Mouse (Mus musculus) small intestine, adult 2 months (tissue): Measurements from ENCODE around the gene Cul4b.

Source experiments
- CTCF ChIP-seq: fragments of 200-500 bp; IDR thresholded peaks from 2 replicates; pipeline ENCODE4 v1.5.1; 2012; ENCODE audit warnings: low read depth, mild to moderate bottlenecking, control low read depth, inconsistent platforms, low read length, moderate library complexity, mixed read lengths; ENCODE audit not compliant: insufficient replicate concordance, insufficient read length; ENCODE audit errors: extremely low read depth
- POLR2A ChIP-seq: fragments of 200-500 bp; IDR thresholded peaks from 2 replicates; pipeline ENCODE4 v1.6.1; 2012; ENCODE audit warnings: low read depth, mild to moderate bottlenecking, control low read depth, inconsistent platforms, low read length, moderate library complexity

DNA sequence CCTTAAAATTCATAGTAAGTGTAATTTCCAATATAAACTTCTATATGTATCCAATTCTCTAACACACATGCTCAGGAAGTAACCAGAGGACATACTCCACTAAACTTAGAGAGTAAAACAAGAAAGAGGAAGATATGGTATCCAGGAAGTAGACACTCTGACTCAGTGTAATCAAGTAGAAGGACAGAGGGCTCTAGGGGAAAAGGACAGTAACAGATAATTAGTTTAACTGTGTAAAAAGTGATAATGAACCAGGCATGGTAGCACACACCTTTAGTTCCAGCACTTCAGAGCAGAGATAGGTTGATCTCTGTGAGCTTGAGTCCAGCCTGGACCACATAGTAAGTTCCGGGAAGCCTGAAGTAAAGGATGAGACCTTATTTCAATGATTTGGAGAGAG lies 5.1 kb upstream of the Cul4b start:
- TF ChIP-seq CTCF (no peak), POLR2A (no peak)
